Mouse (Mus musculus) urinary bladder, postnatal 14 days (tissue): ENCODE results near the gene Myo18a.
A peak's percentile ranks its signal among the peaks of the same experiment; 100 is the strongest.
"Not testable (repeated sequence)": the region's sequence is repeated elsewhere in the genome, so short reads cannot be mapped to it uniquely, and the experiment has no call there.

Experiments used
- DNase-seq: peaks from one replicate; pipeline ENCODE4 v3.0.0; 2021; ENCODE audit warnings: low spot score

The Myo18a gene

GRCm38 (mm10) chr11:77762783-77763672 lies at the start of gene Myo18a:
TSS of gene Myo18a (plus strand) at chr11:77763246.
- DNase-seq: peak; percentile 85

DNA sequence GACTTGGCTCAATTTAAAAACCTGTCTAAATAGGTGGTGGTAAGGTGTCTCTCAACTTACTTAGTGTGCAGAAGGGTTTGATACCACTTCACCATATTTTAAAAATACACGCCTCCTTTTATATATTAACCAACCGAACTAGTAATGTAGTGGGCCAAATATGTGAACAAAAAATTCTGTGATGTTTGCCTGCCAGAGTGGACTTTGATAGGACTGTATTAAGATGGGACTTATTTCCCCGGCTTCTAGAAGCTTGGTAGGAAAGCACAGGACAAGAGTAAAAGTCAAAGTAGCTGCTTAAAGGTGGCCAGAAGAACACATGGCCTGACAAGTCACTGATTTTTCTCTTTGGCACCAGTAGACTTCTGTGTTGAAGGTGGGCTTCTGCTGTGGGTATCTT lies 49.3 kb upstream of the Myo18a start:
- DNase-seq: no peak

- no peak for DNase-seq
Measured at GRCm38 (mm10) chr11:77719055-77719454, 44.0 kb upstream of the Myo18a start.

DNA sequence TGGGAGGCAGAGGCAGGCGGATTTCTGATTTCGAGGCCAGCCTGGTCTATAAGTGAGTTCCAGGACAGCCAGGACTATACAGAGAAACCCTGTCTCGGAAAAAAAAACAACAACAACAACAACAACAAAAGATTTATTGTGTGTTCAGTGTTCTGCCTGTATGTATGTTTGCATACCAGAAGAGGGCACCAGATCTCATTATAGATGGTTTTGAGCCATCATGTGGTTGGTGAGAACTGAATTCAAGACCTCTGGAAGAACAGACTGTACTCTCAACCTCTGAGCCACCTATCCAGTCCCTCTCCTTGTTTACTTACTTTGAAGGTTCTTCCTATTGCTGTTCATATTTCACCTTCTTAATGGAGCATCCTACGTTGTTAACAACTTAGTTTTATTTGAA lies 41.7 kb upstream of the Myo18a start:
- DNase-seq: no peak

DNA sequence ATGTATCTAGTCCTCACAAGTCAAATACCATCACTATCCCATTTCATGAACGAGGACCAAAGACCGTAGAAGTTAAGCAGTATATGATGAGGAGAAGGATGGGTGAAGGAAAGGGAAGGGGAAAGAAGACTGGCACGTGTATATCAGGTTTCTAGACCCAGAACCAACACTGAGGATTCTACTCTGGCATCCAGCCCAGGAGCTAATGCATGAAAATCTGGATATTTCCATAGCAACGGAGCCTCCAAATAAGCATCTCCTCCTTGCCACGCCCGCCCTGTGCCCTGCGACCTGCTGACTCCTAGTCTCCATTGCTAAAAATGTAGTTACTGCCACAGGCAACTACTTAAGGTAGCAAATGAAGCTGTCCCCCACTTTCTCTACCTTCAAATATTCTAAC lies 38.3 kb upstream of the Myo18a start:
- DNase-seq: no peak

GRCm38 (mm10) chr11:77725183-77725582 lies 37.9 kb upstream of the Myo18a start, which contains the start of gene Cryba1:
TSS of gene Cryba1 (minus strand) at chr11:77725283.
- DNase-seq: no peak

- no peak for DNase-seq
Measured at GRCm38 (mm10) chr11:77728587-77728986, 34.5 kb upstream of the Myo18a start.

- peak; percentile 89 for DNase-seq
Measured at GRCm38 (mm10) chr11:77737289-77737688, 25.8 kb upstream of the Myo18a start.

DNA sequence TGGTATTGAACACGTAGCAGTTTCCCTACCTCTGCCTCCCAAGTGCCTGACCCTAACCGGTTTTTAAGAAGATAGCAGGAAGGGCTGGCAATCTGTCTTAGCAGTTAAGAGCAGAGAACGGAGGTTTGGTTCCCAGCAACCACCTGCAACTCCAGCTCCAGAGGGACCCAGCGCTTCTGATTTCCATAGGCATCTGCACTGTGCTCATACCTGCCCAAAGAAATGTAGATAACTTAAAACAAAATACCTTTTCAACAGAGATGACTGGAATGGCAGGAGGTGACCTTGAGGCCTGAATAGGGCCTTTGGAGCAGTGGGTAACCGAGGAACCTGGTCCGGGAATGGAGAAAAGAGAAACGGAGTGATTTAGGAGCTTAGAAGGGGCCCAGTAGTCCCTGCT lies 24.5 kb upstream of the Myo18a start:
- DNase-seq: no peak

- peak; percentile 35 for DNase-seq
Measured at GRCm38 (mm10) chr11:77743966-77744365, 19.1 kb upstream of the Myo18a start.

GRCm38 (mm10) chr11:77746652-77747051 lies 16.4 kb upstream of the Myo18a start:
- no peak for DNase-seq

- not testable (repeated sequence) for DNase-seq
Measured at GRCm38 (mm10) chr11:77747103-77747502, 15.9 kb upstream of the Myo18a start.

- DNase-seq: no peak
Measured at GRCm38 (mm10) chr11:77748996-77749395, 14.1 kb upstream of the Myo18a start.

DNA sequence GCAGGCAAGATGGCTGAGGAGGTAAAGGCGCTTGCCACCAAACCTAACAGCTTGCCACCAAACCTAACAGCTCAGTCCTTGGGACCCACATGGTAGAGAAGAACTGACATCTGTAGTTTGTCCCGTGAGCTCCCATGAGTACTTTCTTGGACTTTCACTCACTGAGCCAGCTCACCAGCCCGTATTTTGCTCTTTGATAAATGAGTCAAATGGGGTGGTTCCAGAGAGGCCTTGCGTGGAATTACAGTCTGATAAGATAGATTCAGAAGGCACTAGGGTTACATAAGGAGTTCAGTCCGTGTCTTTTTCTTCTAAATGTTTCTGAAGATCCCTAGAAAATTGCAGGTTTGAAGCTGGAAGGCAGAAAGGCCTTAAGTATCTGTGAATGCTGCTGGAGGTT lies 10.5 kb upstream of the Myo18a start:
- no peak for DNase-seq

- DNase-seq: no peak
Measured at GRCm38 (mm10) chr11:77753469-77753868, 9.6 kb upstream of the Myo18a start.

DNA sequence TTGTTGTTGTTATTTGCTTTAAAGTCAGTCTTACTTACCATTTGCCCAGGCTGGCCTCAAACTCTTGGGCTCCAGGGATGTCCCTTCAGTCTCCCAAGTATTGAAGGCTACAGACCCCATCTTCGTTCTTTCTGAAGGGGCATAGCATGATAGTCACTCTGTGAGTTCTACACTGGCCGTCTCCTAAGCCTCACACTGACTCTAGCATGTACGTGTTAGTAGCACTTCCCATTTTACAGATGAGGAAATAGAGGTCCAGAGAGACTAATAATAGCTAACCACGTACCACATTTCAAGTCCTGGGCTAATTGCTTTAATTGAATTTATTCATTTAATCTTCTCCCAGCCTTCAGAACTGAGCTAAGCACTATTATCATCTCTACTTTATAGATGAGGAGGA lies 3.0 kb upstream of the Myo18a start:
- DNase-seq: no peak

DNA sequence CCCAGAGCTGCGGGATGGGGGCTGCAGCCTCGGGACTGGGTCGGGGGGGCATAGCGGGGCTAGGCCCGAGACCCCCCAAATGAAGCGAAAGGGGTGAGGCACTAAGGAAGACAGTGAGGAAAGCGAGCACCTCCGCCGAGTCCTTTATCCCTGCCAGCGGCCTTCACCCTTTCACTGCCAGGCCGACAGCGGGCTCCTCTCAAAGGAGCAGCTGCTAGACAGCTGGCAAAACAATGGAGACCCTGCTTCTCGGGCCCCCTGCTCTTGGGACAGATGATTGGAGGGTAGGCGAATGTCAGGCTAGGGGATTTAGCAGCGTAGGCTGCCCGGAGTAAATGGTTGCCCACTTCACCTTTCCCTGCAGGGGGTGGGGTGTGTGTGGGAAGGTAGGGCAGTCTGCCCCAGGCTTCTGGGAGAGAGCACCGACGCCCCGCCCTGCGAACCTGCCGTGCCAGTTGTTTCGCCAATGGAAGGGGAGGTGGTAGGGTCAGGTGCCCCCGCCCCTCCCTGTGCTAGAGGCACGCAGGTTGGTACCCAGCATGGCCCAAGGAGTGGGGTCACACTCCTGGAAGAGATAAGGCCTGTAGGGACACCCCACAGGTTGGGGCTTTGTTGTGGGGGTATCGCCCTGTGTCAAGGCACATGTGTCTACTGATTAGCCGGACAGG lies 761 bp downstream of the Myo18a start:
- peak; percentile 75 for DNase-seq

DNA sequence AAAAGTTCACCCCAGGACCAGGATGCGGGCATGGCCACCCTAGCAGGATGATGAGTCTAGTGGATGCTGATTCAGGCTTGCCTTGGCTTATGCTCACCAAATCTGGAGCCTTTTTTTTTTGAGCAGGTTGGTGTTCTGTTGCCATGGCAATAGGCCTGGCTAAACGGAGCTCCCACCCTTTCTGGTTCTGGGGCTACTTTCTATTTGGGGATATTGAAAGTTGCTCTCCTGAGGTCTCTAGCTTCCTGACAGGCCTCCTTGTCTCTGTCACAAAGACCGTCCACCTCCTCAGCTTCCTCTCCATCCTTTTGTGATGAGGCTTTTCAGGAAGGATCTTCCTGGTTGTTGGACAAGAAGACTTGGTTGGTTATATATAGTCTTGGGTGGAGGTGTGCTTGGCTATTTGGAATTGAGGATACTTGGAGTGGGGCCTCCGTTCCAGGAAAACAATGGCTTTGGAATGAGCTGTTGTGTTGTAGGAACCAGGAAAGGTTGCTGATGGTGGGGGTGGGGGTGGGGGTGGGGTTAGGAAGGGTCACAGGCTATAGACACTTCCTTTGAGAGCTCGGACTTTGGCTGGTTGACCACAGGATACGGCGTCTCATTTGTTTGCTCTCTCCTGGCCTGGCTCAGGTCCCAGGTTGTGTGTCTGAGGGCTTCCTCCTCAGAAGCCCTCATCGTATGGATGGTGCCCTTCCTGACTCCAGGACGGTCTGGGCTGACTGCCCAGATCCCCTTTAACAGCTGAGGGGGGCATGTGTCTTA lies 1.8 kb downstream of the Myo18a start:
- DNase-seq: no peak

GRCm38 (mm10) chr11:77765459-77765777 lies 2.4 kb downstream of the Myo18a start:
- peak; percentile 24 for DNase-seq

DNA sequence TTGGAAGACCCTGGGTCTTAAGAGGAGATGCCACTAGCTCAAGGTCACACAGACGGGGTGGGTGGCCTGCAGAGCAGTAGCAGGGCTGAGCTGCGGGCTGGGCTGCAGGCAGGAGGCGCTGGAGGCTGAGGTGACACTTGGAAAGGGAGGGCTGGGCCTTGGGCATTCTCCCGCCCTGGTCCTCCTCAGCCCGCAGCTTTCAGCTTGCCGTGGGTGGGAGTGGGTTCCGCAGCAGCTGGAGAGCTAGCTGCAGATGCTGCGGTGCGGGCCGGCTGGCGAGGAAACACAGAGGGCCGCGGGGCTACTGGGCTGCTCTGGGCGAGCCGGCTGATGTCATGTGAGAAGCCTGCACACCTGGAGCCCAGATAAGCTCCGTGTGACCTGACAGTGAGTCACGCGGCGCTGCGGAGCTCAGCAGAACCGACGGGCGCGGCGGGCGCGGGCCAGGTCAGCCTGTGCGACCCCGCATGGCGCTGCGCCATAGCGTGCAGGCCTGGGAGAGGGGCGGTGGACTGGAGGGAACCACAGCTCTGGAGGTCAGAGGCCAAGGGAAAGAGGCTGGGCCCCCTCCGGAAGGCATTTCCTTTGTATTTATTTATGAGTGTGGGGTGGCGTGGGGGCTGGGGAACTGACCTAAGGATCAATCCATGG lies 3.4 kb downstream of the Myo18a start:
- peak; percentile 62 for DNase-seq

DNA sequence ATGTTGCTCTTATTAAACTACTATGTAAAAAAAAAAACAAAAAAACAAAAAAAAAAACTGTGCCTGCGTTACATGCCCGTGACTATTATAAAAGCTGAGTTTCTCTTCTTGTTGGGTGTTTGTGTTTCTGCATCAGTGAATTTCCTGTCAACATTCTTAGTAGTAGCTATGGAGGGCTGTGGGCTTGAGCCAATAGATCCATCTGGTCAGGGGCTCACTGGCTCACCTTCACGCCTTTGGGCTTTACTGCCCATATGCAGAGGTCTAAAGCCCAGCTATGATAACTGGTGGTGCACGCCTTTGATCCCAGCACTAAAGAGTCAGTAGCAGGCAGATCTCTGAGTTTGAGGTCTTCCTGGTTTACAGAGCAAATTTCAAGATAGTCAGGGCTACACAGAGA lies 6.5 kb downstream of the Myo18a start:
- no peak for DNase-seq

DNA sequence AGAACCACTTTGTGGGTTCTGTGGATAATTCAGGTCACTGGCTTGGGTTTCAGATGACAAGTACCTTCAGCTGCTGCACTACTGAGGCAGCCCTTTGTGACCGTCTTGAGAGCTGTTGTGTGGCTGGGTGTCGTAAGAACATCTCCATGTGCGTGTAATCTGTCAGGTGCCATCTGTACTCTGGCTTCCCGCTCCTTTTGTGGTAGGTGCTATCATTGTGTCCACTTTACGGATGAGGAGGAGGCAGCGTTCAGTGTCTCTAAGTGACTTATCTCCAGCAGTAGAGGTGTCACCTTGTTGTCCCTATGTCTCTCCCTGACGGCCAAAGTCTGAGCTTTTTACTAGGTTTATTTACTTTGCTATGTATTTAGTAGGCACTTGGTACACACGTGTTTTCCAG lies 7.3 kb downstream of the Myo18a start:
- no peak for DNase-seq
